Mouse (Mus musculus) hindbrain, embryonic 16.5 days (tissue): ENCODE data around the gene Cks1b. TPM values are rescaled to one million over a fixed set of nuclear protein-coding genes. Genes with fewer than 3 reads are reported as not detected.

Source experiments
- ATAC-seq: fragments of 200-750 bp; cut with Nextera tagmentation; 2 replicates; pipeline ENCODE4 v1.8.0; 2017; ENCODE audit warnings: moderate TSS enrichment, moderate library complexity
- H3K27ac ChIP-seq: fragments of 300-500 bp; sonication (generic); 2 replicates; pipeline ENCODE4 v1.5.1; 2014; ENCODE audit warnings: low read depth, mild to moderate bottlenecking, control low read depth, low read length, moderate library complexity
- H3K27me3 ChIP-seq: fragments of 300-500 bp; sonication (generic); replicated peaks from 2 replicates; pipeline ENCODE4 v1.6.1; 2014; ENCODE audit warnings: low read length; ENCODE audit not compliant: control insufficient read depth, insufficient read depth
- H3K36me3 ChIP-seq: fragments of 300-500 bp; sonication (generic); 2 replicates; pipeline ENCODE4 v1.6.1; 2014; ENCODE audit warnings: mild to moderate bottlenecking, low read length, moderate library complexity, mixed read lengths; ENCODE audit not compliant: control insufficient read depth, insufficient read depth
- H3K4me1 ChIP-seq: fragments of 300-500 bp; sonication (generic); 2 replicates; pipeline ENCODE4 v1.6.1; 2014; ENCODE audit warnings: low read depth, low read length; ENCODE audit not compliant: control insufficient read depth, insufficient read depth
- H3K4me2 ChIP-seq: fragments of 300-500 bp; sonication (generic); 2 replicates; pipeline ENCODE4 v1.6.1; 2014; ENCODE audit warnings: mild to moderate bottlenecking, low read length, control low read depth, moderate library complexity
- H3K4me3 ChIP-seq: fragments of 300-500 bp; sonication (generic); 2 replicates; pipeline ENCODE4 v1.5.1; 2014; ENCODE audit warnings: mild to moderate bottlenecking, low read length, control low read depth, moderate library complexity
- H3K9ac ChIP-seq: fragments of 300-500 bp; sonication (generic); 2 replicates; pipeline ENCODE4 v1.6.1; 2014; ENCODE audit warnings: low read depth, mild to moderate bottlenecking, control low read depth, low read length, moderate library complexity
- H3K9me3 ChIP-seq: fragments of 300-500 bp; sonication (generic); 2 replicates; pipeline ENCODE4 v1.6.1; 2014; ENCODE audit warnings: mild to moderate bottlenecking, low read length, moderate library complexity; ENCODE audit not compliant: control insufficient read depth
- WGBS: fragments of 180-500 bp; shearing (Covaris S2); extraction: QIAGEN DNeasy Blood & Tissue Kit; methylation state at CpG from one replicate; pipeline ENCODE4 v1.1.7; 2014; 5-methylcytosine and 5-hydroxymethylcytosine counted together
- polyA plus RNA-seq: library from polyadenylated mRNA; unstranded; fragments of >200 nt; fragmentation: Nextera tagmentation; extraction: Ambion mirVana; gene quantifications from 2 replicates; pipeline ENCODE4 v1.2.1, GENCODE M21; 2015

Gene Cks1b
- polyA plus RNA-seq, 1 experiment from 2014 or later = 87.9 TPM

- Histone ChIP-seq H3K27me3 (peaks cover 16% of the 10 kb centered on the region), H3K9ac (peak within 1 kb of the TSS; percentile 53), H3K4me2 (peak within 1 kb of the TSS; percentile 74), H3K27ac (peak within 1 kb of the TSS; percentile 79), H3K36me3 (no peaks in the 10 kb centered on the region), H3K4me1 (peaks cover 52% of the 10 kb centered on the region), H3K9me3 (no peaks in the 10 kb centered on the region), H3K4me3 (peak within 1 kb of the TSS; percentile 45)
- under 1% methylated on average over 38 of the region's 42 CpGs for WGBS
- peak; percentile 49 for ATAC-seq
Measured at GRCm38 (mm10) chr3:89394006-89394893, 23.9 kb downstream of the Cks1b start, which contains the start of gene Zbtb7b. TSS of gene Zbtb7b (minus strand) at chr3:89394776.

GRCm38 (mm10) chr3:89393605-89394004 lies 24.6 kb downstream of the Cks1b start:
- peaks cover 52% of the 10 kb centered on the region for H3K4me1 ChIP-seq
- under 1% methylated on average over 15 of the region's 15 CpGs for WGBS
- H3K9ac ChIP-seq = peak overlapping the region; percentile 53
- no peaks in the 10 kb centered on the region for H3K36me3 ChIP-seq
- peak overlapping the region; percentile 79 for H3K27ac ChIP-seq
- peak overlapping the region; percentile 45 for H3K4me3 ChIP-seq
- H3K9me3 ChIP-seq = no peaks in the 10 kb centered on the region
- H3K27me3 ChIP-seq = peaks cover 16% of the 10 kb centered on the region
- peak; percentile 93 for ATAC-seq
- peak overlapping the region; percentile 74 for H3K4me2 ChIP-seq

- Histone ChIP-seq H3K36me3 (no peaks in the 10 kb centered on the region), H3K27ac (no peak overlapping the region), H3K27me3 (peaks cover 16% of the 10 kb centered on the region), H3K4me1 (peaks cover 52% of the 10 kb centered on the region), H3K4me3 (peak overlapping the region; percentile 45), H3K9ac (peak overlapping the region; percentile 49), H3K9me3 (no peaks in the 10 kb centered on the region), H3K4me2 (peak overlapping the region; percentile 74)
- WGBS = under 1% methylated on average over 22 of the region's 24 CpGs
- no peak for ATAC-seq
Measured at GRCm38 (mm10) chr3:89392871-89393311, 25.3 kb downstream of the Cks1b start.

- WGBS = 0% methylated on average over 53 of the region's 56 CpGs
- H3K4me1 ChIP-seq = peaks cover 55% of the 10 kb centered on the region
Measured at GRCm38 (mm10) chr3:89391663-89392511, 26.3 kb downstream of the Cks1b start.

DNA sequence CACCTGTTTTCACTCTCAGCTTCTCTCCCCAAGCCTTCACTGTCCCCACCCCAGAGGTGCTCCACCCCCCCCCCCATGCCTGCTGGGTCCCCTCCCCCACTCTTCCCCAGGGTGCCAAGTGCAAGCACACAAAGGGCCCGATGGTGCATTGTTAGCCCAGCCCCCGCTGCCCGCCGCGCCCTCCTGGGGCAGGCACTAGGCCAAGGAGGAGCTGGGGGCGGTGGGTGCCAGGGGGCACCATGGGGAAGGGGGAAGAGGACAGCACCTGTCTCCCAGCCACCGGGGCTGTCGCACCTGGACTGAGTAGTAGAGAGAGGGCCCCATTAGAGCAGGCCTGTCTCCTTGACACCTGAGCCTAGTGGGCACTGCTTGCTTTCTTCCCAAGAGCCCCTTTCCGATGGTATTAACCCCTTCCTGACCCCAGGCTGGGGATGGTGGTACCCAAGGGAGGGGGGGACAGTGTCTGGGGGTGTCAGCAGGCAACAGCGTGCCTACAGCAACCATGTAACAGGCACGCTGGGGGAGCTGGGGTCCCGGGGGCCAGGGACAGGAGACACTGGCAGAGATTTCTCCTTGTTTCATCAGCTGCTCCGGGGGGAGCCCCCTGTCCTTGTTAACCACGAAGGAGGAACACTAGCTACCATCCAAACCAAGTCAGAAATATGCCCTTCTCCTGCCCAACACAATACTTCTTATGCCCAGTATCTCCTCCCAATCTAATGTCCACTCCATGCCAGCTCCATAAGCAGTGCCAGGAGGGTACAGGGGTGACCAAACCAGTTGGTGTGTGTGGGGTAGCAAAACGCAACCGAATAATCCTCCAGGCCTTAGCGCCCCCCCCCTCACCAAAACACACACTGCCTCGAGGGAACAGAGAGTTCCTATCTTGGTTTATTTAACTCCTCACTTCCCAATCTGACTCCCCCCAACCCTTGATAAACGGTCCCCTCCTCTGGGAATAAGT lies 27.2 kb downstream of the Cks1b start:
- H3K27ac ChIP-seq = no peak overlapping the region
- H3K4me3 ChIP-seq = peak overlapping the region; percentile 45
- H3K9ac ChIP-seq = peak overlapping the region; percentile 53
- H3K36me3 ChIP-seq = no peaks in the 10 kb centered on the region
- no peak for ATAC-seq
- H3K9me3 ChIP-seq = no peaks in the 10 kb centered on the region
- H3K4me1 ChIP-seq = peaks cover 47% of the 10 kb centered on the region
- H3K27me3 ChIP-seq = peaks cover 12% of the 10 kb centered on the region
- H3K4me2 ChIP-seq = peak overlapping the region; percentile 74
- WGBS = 17% methylated on average over 19 of the region's 19 CpGs

More at GRCm38 (mm10) chr3:89391663-89392511, 26.3 kb downstream of the Cks1b start:
- Histone ChIP-seq H3K4me2 (peak overlapping the region; percentile 74), H3K36me3 (no peaks in the 10 kb centered on the region), H3K9ac (peak overlapping the region; percentile 53), H3K4me3 (peak overlapping the region; percentile 45), H3K27me3 (peaks cover 16% of the 10 kb centered on the region), H3K9me3 (no peaks in the 10 kb centered on the region), H3K27ac (no peak overlapping the region; the same call in 1 of the 2 replicates)
- ATAC-seq = no peak

- Histone ChIP-seq H3K4me3 (no peak overlapping the region), H3K9me3 (no peaks in the 10 kb centered on the region), H3K4me2 (no peak overlapping the region), H3K27ac (no peak overlapping the region), H3K4me1 (peaks cover 39% of the 10 kb centered on the region), H3K27me3 (peaks cover 3% of the 10 kb centered on the region), H3K36me3 (no peaks in the 10 kb centered on the region), H3K9ac (no peak overlapping the region)
- no peak for ATAC-seq
- WGBS = 53% methylated on average over 5 of the region's 5 CpGs
Measured at GRCm38 (mm10) chr3:89390111-89390515, 28.1 kb downstream of the Cks1b start.

GRCm38 (mm10) chr3:89388901-89389740 lies 29.1 kb downstream of the Cks1b start:
- H3K4me3 ChIP-seq = no peak overlapping the region
- no peak overlapping the region for H3K27ac ChIP-seq
- H3K9me3 ChIP-seq = no peaks in the 10 kb centered on the region
- H3K9ac ChIP-seq = no peak overlapping the region
- H3K27me3 ChIP-seq = no peaks in the 10 kb centered on the region
- peak; percentile 29; the same call in 1 of the 2 replicates for ATAC-seq
- peaks cover 30% of the 10 kb centered on the region for H3K4me1 ChIP-seq
- H3K36me3 ChIP-seq = no peaks in the 10 kb centered on the region
- H3K4me2 ChIP-seq = no peak overlapping the region
- 71% methylated on average over 5 of the region's 6 CpGs for WGBS
